Mouse (Mus musculus) megakaryocyte, embryonic 14.5 days (primary cell): ENCODE measurements around the gene H13. TPM values are rescaled to one million over a fixed set of nuclear protein-coding genes. Genes with fewer than 3 reads are reported as not detected.
A peak's percentile ranks its signal among the peaks of the same experiment; 100 is the strongest.

Experiments used
- H3K27me3 ChIP-seq: replicated peaks from 2 replicates; pipeline ENCODE3; 2012; ENCODE audit warnings: inconsistent platforms
- H3K36me3 ChIP-seq: replicated peaks from 2 replicates; pipeline ENCODE3; 2012; ENCODE audit warnings: low read length, inconsistent platforms, mixed read lengths
- H3K4me1 ChIP-seq: 2 replicates; pipeline ENCODE4 v1.6.1; 2012; ENCODE audit warnings: inconsistent platforms
- H3K4me3 ChIP-seq: replicated peaks from 2 replicates; pipeline ENCODE3; 2012; ENCODE audit warnings: moderate library complexity, mild to moderate bottlenecking, inconsistent platforms
- H3K9me3 ChIP-seq: 2 replicates; pipeline ENCODE4 v1.6.1; 2012; ENCODE audit warnings: inconsistent platforms
- FLI1 ChIP-seq: IDR thresholded peaks from 2 replicates; pipeline ENCODE4 v1.6.1; 2012; ENCODE audit warnings: low read length, inconsistent platforms, mixed read lengths
- GATA1 ChIP-seq: IDR thresholded peaks from 3 replicates; pipeline ENCODE4 v1.6.1; 2012; ENCODE audit warnings: mixed read lengths, low read length, inconsistent platforms, borderline replicate concordance
- polyA plus RNA-seq: library from polyadenylated mRNA; stranded (reverse); fragments of >175 nt; gene quantifications from 2 replicates; pipeline ENCODE4 v1.2.3, GENCODE M21; 2012; ENCODE audit warnings: low replicate concordance; ENCODE audit not compliant: insufficient read depth

Gene H13
- polyA plus RNA-seq, 1 experiment: 88.7 TPM

DNA sequence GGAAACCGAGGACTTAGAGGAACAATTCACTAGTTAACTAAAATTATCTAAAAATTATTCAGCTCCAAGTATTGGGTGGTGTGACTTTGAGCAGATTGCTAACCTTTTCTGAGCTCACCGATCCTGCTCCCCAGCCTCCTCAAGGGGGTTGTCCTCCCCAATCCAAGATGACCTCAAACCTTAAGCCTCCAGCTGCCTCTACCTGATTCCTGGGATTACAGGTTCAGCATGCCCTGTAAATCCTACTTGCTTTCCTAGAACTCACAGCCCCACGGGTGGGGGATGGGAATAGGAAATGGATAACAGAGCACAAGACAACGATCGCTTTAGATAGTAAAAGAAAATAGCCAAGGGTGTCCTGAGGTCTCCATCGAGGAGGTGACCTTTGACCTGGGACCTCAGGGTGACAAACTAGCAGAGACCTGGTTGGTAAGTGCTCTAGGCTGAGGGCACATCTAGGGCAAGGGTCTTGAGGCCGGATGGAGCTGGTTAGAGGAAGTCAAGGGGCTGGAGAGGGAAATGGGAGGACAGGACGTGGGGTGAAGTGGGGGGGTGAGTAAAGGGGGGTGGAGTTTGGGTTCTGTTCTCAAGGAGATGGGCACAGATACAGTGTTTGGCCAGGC is 59.9 kb downstream of the H13 start:
- Histone ChIP-seq H3K4me3 (no peak overlapping the region), H3K4me1 (peaks cover 56% of the 10 kb centered on the region), H3K36me3 (no peaks in the 10 kb centered on the region), H3K9me3 (no peaks in the 10 kb centered on the region), H3K27me3 (peaks cover 22% of the 10 kb centered on the region)
- no peak for TF ChIP-seq GATA1
- TF ChIP-seq FLI1: no peak

DNA sequence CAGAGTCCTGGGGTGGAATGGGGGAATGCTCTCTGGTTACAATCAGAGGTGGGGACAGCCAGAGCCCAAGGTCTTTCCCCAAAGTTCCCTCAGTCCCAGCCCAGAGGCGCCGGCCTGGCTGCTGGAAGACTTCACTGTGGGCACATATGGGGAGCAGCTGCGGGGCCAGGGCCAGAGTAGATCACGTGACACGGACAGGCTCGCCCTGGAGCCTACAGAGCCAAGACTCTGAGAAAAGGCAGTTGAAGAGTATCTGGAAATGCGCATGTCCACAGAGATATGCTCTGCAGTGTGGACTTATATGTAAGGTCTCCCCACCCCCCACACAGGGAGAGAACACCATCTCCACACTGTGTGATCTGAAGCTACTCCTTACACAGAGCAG is 60.4 kb downstream of the H13 start:
- Histone ChIP-seq H3K27me3 (peaks cover 17% of the 10 kb centered on the region), H3K9me3 (no peaks in the 10 kb centered on the region), H3K36me3 (no peaks in the 10 kb centered on the region), H3K4me1 (peaks cover 61% of the 10 kb centered on the region), H3K4me3 (no peak overlapping the region)
- TF ChIP-seq GATA1: no peak
- TF ChIP-seq FLI1: no peak

DNA sequence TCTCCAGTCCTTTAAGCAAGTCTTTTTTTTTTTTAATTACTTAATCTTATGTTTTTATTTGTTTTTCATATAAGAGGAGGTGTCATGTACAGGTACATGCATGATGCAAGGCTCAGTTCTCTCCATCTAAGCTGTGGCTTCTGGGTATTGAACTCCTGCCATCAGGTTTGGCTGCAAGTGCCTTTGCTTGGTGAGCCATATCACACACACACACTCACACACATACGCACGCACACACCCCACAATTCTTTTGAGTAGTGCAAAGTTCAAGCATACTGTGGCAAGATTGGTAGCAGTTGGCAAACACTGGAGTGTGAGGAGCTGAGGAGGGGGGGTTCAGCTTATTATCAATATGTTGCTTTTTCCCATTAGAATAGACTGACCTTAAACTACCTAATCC is 63.9 kb downstream of the H13 start:
- Histone ChIP-seq H3K36me3 (no peaks in the 10 kb centered on the region), H3K4me1 (peaks cover 70% of the 10 kb centered on the region), H3K9me3 (no peaks in the 10 kb centered on the region), H3K4me3 (no peak overlapping the region), H3K27me3 (peaks cover 13% of the 10 kb centered on the region)
- TF ChIP-seq FLI1 (no peak), GATA1 (no peak)

DNA sequence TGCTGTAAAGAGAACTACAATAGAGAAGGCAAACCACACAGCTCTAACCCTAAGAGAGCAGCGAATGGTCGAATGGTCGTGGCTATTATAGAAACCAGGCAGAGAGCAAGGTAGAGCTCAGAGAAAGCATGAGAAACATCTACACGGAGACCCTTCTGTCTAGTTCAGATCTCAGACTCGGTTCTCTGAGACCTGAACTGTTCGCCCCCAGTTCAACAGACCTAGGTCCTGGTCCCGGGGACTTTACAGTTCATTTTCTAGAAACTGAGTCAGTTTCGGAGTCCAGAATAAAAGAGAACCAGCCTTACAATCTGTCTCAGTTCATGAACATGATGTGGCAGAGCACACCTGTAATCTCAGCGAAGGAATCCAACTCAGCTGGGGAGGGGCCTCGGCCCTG is 65.2 kb downstream of the H13 start:
- Histone ChIP-seq H3K27me3 (peaks cover 13% of the 10 kb centered on the region), H3K4me3 (peak overlapping the region; percentile 97)

DNA sequence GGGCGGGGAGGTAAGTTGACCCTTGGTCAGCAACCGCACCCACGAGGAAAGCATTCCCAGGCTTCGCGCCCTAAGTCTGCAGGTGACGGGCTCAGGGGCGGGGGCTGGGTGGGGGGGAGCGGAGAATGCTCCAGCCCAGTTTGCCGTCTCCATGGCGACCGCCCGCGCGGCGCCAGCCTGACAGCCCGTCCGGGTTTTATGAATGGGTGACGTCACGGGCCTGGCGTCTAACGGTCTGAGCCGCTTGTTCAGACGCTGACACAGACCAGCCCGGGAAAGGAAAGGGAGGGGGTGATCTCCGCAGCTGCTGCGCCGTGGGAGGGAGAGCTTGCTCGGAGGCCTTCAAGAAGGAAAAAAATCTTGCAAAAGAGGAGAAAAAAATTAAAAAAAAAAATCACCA is 65.7 kb downstream of the H13 start:
- H3K36me3 ChIP-seq: no peaks in the 10 kb centered on the region
- H3K4me3 ChIP-seq: peak overlapping the region; percentile 97
- no peaks in the 10 kb centered on the region for H3K9me3 ChIP-seq
- TF ChIP-seq GATA1 (no peak), FLI1 (no peak)
- H3K27me3 ChIP-seq: peaks cover 9% of the 10 kb centered on the region
- peaks cover 74% of the 10 kb centered on the region for H3K4me1 ChIP-seq

More for the DNA sequence above, 65.2 kb downstream of the H13 start:
- no peak for TF ChIP-seq FLI1
- Histone ChIP-seq H3K36me3 (no peaks in the 10 kb centered on the region), H3K9me3 (no peaks in the 10 kb centered on the region), H3K4me1 (peaks cover 74% of the 10 kb centered on the region)

DNA sequence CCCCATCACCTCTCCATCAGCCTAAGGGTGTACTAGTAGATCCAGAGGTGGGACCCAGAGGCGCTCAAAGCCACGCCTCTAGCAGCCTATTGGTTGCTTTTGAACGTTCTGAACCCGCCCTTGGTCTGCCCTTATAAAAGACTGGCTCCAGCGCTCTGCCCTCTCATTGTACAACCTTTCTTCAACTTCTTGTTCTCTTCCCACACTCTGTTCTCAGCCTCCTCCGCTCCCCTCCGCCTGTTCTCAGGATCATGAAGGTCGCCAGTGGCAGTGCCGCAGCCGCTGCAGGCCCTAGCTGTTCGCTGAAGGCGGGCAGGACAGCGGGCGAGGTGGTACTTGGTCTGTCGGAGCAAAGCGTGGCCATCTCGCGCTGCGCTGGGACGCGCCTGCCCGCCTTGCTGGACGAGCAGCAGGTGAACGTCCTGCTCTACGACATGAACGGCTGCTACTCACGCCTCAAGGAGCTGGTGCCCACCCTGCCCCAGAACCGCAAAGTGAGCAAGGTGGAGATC is 66.9 kb downstream of the H13 start, which contains the start of gene Id1:
TSS of gene Id1 (plus strand) at position 162 of the 512 bp plus-strand sequence.
- peaks cover 85% of the 10 kb centered on the region for H3K4me1 ChIP-seq
- peak within 1 kb of the TSS; percentile 97 for H3K4me3 ChIP-seq
- TF ChIP-seq FLI1 (no peak), GATA1 (no peak)
- H3K9me3 ChIP-seq: no peaks in the 10 kb centered on the region
- peaks cover 5% of the 10 kb centered on the region for H3K27me3 ChIP-seq
- H3K36me3 ChIP-seq: no peaks in the 10 kb centered on the region

DNA sequence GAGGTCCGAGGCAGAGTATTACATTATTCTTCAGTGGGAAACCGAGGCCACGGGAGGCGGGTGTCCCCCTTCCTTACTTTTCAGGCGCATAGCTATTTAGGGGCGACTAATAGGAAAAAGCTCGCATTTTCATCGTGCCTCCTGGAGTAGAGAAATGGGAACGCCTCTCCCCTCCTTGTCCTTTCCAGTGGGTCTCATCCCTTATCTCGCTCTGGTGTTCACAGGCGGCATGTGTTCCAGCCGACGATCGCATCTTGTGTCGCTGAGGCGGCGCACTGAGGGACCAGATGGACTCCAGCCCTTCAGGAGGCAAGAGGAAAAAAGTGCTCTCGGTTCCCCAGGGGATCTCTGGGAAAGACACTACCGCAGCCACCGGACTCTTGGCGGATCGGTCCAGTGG is 67.5 kb downstream of the H13 start:
- no peaks in the 10 kb centered on the region for H3K36me3 ChIP-seq
- no peaks in the 10 kb centered on the region for H3K9me3 ChIP-seq
- peak overlapping the region; percentile 97 for H3K4me3 ChIP-seq
- H3K27me3 ChIP-seq: peaks cover 5% of the 10 kb centered on the region
- no peak for TF ChIP-seq GATA1
- no peak for TF ChIP-seq FLI1
- peaks cover 91% of the 10 kb centered on the region for H3K4me1 ChIP-seq

DNA sequence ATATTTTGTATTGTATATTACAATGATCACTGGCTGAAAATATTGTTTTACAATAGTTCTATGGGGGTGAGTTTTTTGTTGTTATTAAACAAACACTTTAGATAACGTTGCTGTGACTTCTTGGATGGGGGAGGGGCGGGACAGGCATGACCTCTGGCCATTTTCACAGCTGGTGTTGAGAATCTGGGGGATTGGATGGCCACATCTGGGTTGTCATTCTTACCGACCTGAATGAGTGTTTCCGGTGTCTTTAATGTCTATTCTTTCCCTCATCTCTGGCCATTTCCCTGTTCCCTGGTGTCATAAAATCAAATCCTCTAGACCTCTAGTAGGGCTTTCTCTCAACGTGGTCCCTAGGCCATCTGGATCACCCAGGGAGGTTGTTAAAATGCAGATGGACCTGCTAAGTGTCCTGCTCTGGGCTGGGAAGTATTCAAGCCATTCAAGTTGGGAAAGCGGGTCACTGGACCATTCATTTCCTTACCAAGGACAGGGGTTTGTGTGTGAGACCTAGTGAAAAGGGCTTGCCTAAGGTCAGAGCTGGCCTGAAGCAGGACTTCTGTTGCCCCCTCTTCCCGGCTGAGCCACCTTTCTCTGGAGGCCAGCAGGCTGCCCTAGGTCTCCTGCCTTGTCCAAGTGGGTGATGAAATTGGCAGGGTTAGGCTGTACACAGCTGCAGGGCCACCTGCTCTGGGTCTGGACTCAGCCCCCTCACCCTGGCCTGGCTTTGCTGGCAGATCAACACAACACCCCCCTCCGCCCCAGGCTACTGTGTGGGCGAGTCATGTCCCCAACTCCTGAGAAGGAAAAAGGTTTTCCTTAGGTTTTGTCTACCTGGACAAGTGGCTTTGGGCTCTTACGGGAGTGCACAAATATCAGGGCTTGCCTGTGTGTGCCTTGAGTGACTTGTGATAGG is 68.3 kb downstream of the H13 start:
- H3K36me3 ChIP-seq: no peaks in the 10 kb centered on the region
- no peaks in the 10 kb centered on the region for H3K9me3 ChIP-seq
- no peak for TF ChIP-seq FLI1
- TF ChIP-seq GATA1: no peak
- H3K4me1 ChIP-seq: peaks cover 99% of the 10 kb centered on the region
- H3K27me3 ChIP-seq: peaks cover 3% of the 10 kb centered on the region
- peak overlapping the region; percentile 97 for H3K4me3 ChIP-seq

DNA sequence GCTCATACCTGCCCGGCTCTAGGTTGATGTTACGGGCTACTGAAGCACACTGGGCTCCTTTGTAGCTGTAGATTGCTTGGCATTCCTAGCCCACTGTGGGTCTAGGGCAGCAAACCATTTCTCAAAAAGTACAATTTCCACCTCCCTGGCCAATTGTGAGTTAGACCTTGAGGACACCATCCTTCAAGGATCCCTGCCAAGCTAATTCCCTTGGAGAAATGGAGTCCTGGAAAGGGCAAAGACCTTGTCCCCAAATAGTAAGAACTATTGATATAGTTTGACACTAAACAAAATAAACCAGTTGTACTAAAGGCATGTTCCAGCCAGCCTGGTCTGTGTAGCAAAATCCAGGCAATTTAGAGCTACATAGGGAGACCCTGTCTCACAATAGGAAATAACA is 69.1 kb downstream of the H13 start:
- Histone ChIP-seq H3K4me3 (peak overlapping the region; percentile 97), H3K36me3 (no peaks in the 10 kb centered on the region), H3K9me3 (no peaks in the 10 kb centered on the region), H3K4me1 (peaks cover 100% of the 10 kb centered on the region), H3K27me3 (peaks cover 3% of the 10 kb centered on the region)
- TF ChIP-seq FLI1: no peak
- no peak for TF ChIP-seq GATA1
